Mouse (Mus musculus): Measurements from ENCODE around the gene Ap2a2. TPM values are rescaled to one million over a fixed set of nuclear protein-coding genes. Genes with fewer than 3 reads are reported as not detected.
"Not testable (repeated sequence)": the region's sequence is repeated elsewhere in the genome, so short reads cannot be mapped to it uniquely, and the experiment has no call there.

Gene Ap2a2
- polyA plus RNA-seq, 1 experiment from 2014 or later = 104 TPM

DNA sequence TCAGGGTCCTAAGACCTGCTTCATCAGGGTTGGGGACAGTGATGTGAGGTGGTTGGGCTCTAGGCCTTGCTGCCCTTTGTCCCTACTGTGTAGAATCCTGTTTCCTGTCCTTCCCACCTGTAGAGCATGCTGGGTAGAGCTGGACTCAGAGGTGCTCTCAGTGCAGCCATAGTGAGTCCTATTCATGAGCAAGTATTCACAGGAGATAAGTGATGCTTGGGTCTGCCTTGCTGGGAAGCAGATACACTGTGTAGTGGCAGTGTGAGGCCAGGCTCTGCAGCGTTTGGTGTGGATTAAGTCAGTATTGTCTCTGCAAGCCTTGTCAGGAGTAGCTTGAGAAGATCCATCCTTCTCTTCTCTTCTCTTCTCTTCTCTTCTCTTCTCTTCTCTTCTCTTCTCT, 23.9 kb downstream of the Ap2a2 start:
- Histone ChIP-seq H3K9me3 (no peaks in the 10 kb centered on the region), H3K4me3 (no peak overlapping the region), H3K36me3 (replicated peaks) (peaks cover 45% of the 10 kb centered on the region), H3K27ac (peak overlapping the region; percentile 66), H3K4me1 (no peaks in the 10 kb centered on the region), H3K27me3 (ENCODE audit: poor library complexity, severe bottlenecking) (no peaks in the 10 kb centered on the region)
- DNase-seq (ENCODE audit: extremely low spot score, low spot score) = no peak
- 77% methylated on average over 1 of the region's 1 CpGs for WGBS

DNA sequence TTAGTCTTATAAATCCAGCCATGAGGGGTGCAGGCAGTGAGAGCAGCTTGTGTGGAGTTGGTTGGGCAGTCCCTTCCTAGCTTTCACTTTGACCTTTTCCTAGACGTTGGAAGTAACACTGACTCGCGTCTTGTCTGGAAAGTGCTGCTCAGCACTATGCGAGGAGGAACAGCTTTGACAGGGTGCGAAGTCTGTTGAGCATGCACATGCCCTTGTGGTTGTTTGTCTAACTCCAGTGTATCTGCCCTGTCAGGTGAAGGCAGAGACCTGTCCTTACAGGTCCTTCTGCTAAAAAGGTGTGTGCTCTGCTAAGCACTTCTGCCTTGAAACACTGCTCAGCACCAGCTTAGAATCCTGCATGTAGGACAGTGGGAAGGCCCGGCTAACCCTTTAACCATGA, 26.9 kb downstream of the Ap2a2 start:
- Histone ChIP-seq H3K27me3 (ENCODE audit: poor library complexity, severe bottlenecking) (no peaks in the 10 kb centered on the region), H3K27ac (no peak overlapping the region), H3K4me3 (no peak overlapping the region), H3K9me3 (no peaks in the 10 kb centered on the region), H3K4me1 (no peaks in the 10 kb centered on the region), H3K36me3 (replicated peaks) (peaks cover 54% of the 10 kb centered on the region)
- 88% methylated on average over 6 of the region's 6 CpGs for WGBS
- no peak for DNase-seq (ENCODE audit: extremely low spot score, low spot score)

DNA sequence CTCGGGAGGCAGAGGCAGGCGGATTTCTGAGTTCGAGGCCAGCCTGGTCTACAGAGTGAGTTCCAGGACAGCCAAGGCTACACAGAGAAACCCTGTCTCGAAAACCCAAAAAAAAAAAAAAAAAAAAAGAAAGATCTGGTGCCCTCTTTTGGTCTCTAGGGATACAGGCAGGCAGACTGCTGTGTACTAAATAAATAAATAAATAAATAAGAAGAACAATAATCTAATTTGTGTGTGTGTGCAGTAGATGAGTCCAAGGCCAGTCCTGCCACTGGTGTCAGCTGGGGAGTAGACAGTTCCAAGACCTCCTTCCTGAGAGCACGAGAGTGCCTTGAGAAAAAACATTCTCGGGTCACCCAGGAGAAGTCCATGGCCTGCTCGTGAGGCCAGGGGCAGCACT, 28.3 kb downstream of the Ap2a2 start:
- not testable (repeated sequence) for DNase-seq (ENCODE audit: extremely low spot score, low spot score); H3K27me3 ChIP-seq (ENCODE audit: poor library complexity, severe bottlenecking); H3K4me1 ChIP-seq; H3K9me3 ChIP-seq; H3K27ac ChIP-seq; H3K4me3 ChIP-seq
- peaks cover 63% of the 10 kb centered on the region for H3K36me3 ChIP-seq (replicated peaks)
- WGBS = 95% methylated on average over 6 of the region's 7 CpGs

DNA sequence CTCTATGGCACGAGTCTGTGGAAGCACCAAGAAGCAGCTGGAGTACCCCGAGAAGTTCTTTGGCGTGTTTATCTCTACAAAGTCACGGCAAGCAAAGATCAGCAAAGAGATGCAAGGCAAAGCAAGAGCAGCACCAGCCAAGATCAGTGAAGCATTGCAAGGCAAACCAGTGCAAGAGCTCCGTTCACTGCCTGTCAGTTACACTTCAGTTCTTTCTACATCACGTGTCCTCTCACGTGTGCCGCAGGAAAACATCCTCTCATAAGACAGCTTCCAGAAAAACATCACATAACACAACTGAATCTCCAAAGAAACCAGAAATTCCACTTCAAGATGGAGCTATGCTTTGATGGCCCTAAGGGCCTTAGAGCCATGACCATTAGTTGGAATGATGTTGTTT, 29.0 kb downstream of the Ap2a2 start:
- 96% methylated on average over 8 of the region's 8 CpGs for whole genome bisulfite sequencing
- no peaks in the 10 kb centered on the region for H3K27me3 ChIP-seq (ENCODE audit: poor library complexity, severe bottlenecking)
- no peak for DNase-seq (ENCODE audit: extremely low spot score, low spot score)
- H3K36me3 ChIP-seq (replicated peaks) = peaks cover 61% of the 10 kb centered on the region
- H3K4me1 ChIP-seq = no peaks in the 10 kb centered on the region
- no peaks in the 10 kb centered on the region for H3K9me3 ChIP-seq
- no peak overlapping the region for H3K4me3 ChIP-seq
- H3K27ac ChIP-seq = no peak overlapping the region

DNA sequence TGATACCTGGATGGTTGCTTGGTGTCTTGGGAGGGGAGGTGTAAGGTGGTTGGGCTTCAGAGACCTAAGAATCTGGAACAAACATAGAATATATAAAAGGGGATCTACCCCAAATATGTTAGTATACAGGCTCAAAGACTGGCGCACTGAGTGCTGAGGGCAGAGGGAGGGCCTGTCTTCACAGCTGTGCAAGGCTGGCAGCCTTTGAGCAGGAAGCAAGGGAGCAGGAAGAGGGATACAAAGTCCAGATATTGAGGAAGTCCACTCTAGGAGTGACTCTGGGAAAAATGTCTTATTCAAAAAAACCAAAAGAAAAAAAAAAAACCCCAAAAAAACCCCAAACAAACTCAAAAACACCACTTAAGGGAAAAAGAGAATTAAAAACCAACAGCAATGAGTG, 30.1 kb downstream of the Ap2a2 start:
- DNase-seq (ENCODE audit: extremely low spot score, low spot score) = no peak
- peaks cover 70% of the 10 kb centered on the region for H3K36me3 ChIP-seq (replicated peaks)
- no peaks in the 10 kb centered on the region for H3K9me3 ChIP-seq
- no peak overlapping the region for H3K4me3 ChIP-seq
- no peaks in the 10 kb centered on the region for H3K27me3 ChIP-seq (ENCODE audit: poor library complexity, severe bottlenecking)
- H3K27ac ChIP-seq = no peak overlapping the region
- H3K4me1 ChIP-seq = no peaks in the 10 kb centered on the region
- 96% methylated on average over 1 of the region's 1 CpGs for WGBS

DNA sequence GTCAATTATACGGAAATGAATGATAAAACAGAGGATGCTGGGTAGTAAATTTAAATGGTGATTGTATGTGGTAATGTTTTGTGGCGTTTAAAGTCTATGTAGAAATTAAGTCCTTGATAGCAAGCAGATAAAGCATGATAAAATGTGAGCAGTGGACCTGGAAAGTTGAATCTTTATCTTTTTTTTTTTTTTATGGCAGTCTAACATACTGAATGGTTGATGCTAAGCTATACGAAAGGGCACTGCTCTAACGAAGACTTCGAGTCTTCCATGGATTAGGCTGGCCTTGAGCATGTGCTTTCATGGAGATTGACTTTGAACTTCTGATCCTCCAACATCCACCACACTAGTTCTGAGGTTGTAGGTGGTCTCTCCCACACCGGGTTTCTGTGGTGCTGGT, 31.1 kb downstream of the Ap2a2 start:
- no peaks in the 10 kb centered on the region for H3K4me1 ChIP-seq
- H3K36me3 ChIP-seq (replicated peaks) = peaks cover 80% of the 10 kb centered on the region
- WGBS = 95% methylated on average over 6 of the region's 6 CpGs
- no peak overlapping the region for H3K27ac ChIP-seq
- no peaks in the 10 kb centered on the region for H3K27me3 ChIP-seq (ENCODE audit: poor library complexity, severe bottlenecking)
- no peak for DNase-seq (ENCODE audit: extremely low spot score, low spot score)
- no peak overlapping the region for H3K4me3 ChIP-seq
- H3K9me3 ChIP-seq = no peaks in the 10 kb centered on the region

DNA sequence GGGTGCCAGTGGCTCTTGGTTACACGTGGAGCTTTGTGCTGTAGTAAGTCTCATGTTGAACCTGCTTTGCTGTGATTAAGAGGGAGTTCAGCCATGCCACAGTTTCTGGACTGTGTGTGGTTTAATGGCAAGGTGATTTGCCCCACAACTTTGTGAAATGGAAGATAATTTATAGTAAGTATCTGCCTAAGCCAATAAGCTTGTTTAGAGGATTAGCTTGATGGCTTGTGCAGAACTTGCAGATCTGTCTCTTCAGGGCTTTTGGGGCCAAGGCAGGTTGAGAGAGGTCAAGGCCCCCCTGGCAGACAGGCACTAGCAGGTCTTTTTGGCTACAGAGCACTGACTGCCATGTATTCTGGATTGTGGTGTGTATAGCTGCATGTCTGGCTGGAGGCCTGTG, 35.0 kb downstream of the Ap2a2 start:
- DNase-seq (ENCODE audit: extremely low spot score, low spot score) = no peak
- no peaks in the 10 kb centered on the region for H3K9me3 ChIP-seq
- no peak overlapping the region for H3K27ac ChIP-seq
- peaks cover 86% of the 10 kb centered on the region for H3K36me3 ChIP-seq (replicated peaks)
- H3K4me3 ChIP-seq = no peak overlapping the region
- H3K27me3 ChIP-seq (ENCODE audit: poor library complexity, severe bottlenecking) = no peaks in the 10 kb centered on the region
- WGBS = 79% methylated on average over 1 of the region's 1 CpGs
- H3K4me1 ChIP-seq = no peaks in the 10 kb centered on the region

DNA sequence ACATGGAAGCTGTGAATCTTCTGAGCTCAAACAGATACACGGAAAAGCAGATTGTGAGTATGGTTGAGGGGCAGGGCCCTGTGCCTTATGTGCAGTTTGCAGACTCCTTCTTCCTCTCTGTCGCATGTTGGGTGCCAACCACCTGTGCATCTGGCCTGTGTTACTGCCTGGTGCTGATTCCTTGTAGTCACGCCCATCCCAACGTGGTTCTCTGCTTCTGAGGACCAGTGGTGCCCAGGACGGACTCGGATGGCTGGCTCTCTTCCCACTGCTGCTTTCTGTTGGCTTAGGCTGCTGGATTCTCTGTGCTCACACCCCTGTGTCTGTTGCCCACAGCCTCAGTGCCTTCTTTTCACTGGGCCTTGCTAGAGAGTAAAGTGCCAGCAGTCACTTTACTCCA, 35.6 kb downstream of the Ap2a2 start:
- peaks cover 89% of the 10 kb centered on the region for H3K36me3 ChIP-seq (replicated peaks)
- no peaks in the 10 kb centered on the region for H3K27me3 ChIP-seq (ENCODE audit: poor library complexity, severe bottlenecking)
- DNase-seq (ENCODE audit: extremely low spot score, low spot score) = no peak
- no peak overlapping the region for H3K4me3 ChIP-seq
- no peak overlapping the region for H3K27ac ChIP-seq
- H3K4me1 ChIP-seq = no peaks in the 10 kb centered on the region
- WGBS = 87% methylated on average over 6 of the region's 6 CpGs
- no peaks in the 10 kb centered on the region for H3K9me3 ChIP-seq

DNA sequence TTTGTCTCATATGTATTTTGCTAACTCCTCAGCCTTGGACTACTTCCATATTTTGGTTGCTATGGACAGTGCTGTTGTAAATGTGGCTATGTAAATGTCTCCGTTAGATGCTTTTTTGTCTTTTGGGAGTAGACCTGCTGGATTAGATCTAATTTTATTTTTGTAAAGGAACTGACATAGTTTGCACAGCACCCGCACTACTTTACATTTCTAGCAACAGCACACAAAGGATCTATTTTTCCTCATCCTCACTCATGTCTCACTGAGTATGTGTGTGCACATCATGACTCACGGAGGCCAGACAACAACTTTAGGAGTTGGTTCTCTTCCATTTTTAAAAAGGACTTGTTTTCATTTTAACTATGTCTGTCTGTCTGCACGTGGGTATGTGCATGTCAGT, 45.7 kb downstream of the Ap2a2 start:
- DNase-seq (ENCODE audit: extremely low spot score, low spot score) = no peak
- Histone ChIP-seq H3K4me1 (no peaks in the 10 kb centered on the region), H3K27ac (no peak overlapping the region), H3K27me3 (ENCODE audit: poor library complexity, severe bottlenecking) (no peaks in the 10 kb centered on the region), H3K4me3 (no peak overlapping the region), H3K9me3 (no peaks in the 10 kb centered on the region), H3K36me3 (replicated peaks) (peaks cover 93% of the 10 kb centered on the region)
- WGBS = 91% methylated on average over 4 of the region's 4 CpGs

DNA sequence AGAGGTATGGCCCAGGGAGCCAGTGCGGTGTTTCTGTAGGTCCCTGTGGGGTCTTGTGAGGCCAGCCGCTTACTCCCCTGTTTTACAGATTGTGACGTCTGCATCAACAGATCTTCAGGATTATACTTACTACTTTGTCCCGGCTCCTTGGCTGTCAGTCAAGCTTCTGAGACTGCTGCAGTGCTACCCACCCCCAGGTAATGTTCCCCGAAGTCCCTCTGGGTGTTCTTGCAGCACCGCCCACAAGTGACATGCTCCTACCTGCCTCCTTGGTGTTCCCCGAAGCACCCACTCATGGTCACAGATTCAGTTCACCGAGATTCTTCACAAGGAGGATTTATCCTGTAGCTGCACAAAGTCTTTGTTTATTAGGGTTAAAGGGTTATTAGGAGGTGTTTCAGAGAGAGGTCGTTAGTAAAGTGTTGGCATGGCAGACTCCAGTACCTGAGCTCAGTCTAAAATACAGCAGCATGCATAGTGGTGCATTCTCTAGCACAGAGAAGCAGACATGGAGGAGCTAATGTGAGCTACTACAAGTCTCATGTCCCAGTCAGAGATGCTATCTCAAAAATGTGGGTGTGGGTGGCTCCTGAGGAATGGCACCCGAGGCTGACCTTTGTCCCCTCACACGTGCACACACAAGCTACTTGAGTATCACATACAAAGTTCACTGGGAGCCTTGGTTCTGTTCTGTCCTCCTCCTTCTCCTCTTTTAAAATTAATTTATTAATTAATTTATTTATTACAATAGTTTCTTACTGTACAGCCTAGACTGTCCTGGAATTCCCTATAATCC, 47.9 kb downstream of the Ap2a2 start:
- Histone ChIP-seq H3K9me3 (no peaks in the 10 kb centered on the region), H3K27ac (no peak overlapping the region), H3K4me3 (no peak overlapping the region), H3K4me1 (no peaks in the 10 kb centered on the region), H3K27me3 (ENCODE audit: poor library complexity, severe bottlenecking) (no peaks in the 10 kb centered on the region), H3K36me3 (replicated peaks) (peaks cover 95% of the 10 kb centered on the region)
- 91% methylated on average over 11 of the region's 11 CpGs for WGBS
- no peak for DNase-seq (ENCODE audit: extremely low spot score, low spot score)

DNA sequence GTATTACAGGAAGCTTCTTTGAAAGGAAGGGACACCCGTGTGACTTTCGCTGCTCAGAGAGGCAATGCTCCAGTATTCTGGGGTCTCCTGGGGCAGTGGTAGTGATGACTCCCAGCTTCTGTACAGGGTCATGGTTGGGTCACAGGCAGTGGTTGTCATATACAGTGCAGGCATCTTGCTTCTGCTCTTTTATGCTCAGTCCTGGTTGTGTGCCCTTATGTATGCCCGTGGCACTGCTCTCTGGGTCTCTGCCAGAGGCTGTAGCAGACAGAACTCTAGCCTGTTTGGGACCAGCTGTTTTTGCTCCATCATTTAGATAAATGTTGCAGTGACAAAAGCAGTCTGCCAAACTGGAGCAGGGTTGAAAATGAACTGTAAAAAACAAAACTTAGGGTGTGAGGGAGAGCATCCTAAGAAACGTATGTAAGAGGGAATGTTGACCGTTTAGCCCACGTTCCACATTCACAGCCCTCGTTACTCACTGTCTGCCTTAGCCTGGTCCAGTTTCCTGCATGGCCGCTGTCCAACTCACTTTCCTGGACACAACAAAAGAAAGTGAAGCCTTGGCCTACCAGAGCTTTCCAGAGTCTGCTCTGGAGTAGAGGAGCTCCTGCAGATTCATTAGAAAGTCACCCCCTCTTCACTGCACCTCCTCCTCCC, 49.9 kb downstream of the Ap2a2 start:
- no peaks in the 10 kb centered on the region for H3K9me3 ChIP-seq
- H3K27me3 ChIP-seq (ENCODE audit: poor library complexity, severe bottlenecking) = no peaks in the 10 kb centered on the region
- WGBS = 92% methylated on average over 8 of the region's 8 CpGs
- DNase-seq (ENCODE audit: extremely low spot score, low spot score) = no peak
- no peaks in the 10 kb centered on the region for H3K4me1 ChIP-seq
- no peak overlapping the region for H3K4me3 ChIP-seq
- no peak overlapping the region for H3K27ac ChIP-seq
- H3K36me3 ChIP-seq (replicated peaks) = peaks cover 97% of the 10 kb centered on the region

DNA sequence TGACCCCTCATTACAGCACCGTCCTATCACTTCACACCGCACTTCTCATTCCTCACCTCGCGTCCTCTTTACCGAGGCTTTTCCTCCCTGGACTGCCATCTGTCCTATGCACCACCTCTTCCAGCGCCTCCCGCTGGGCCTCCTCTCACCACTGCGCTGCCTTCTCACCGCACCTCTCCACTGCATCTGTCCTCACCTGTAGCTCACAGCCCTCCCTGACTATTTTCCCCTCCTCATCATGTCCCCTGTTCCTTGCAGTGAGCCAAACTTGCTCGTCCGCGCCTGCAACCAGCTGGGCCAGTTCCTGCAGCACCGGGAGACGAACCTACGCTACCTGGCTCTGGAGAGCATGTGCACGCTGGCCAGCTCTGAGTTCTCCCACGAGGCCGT, 50.4 kb downstream of the Ap2a2 start:
- no peak overlapping the region for H3K4me3 ChIP-seq
- no peak overlapping the region for H3K27ac ChIP-seq
- H3K36me3 ChIP-seq (replicated peaks) = peaks cover 97% of the 10 kb centered on the region
- 95% methylated on average over 18 of the region's 18 CpGs for WGBS
- no peaks in the 10 kb centered on the region for H3K4me1 ChIP-seq
- DNase-seq (ENCODE audit: extremely low spot score, low spot score) = no peak
- no peaks in the 10 kb centered on the region for H3K27me3 ChIP-seq (ENCODE audit: poor library complexity, severe bottlenecking)
- no peaks in the 10 kb centered on the region for H3K9me3 ChIP-seq

DNA sequence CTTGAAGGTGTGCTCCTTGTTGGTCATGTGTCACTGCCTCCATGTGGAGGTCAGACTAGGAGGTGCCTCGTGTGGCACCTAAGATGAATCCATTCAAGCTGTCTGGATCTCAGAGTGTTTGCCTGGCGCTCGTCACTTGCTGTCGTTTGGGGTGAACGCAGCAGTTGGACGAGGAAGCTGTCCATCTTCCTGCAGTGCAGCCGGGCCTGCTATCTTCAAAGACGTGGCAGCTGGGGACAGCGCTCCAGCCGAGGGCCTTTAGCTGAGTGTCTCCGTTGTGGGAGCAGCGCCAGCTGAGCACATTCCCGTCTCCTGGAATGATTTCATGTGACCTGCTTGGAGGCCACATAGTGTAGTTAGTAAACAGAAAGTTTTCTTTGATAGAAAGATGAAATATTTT, 50.8 kb downstream of the Ap2a2 start:
- Histone ChIP-seq H3K36me3 (replicated peaks) (peaks cover 98% of the 10 kb centered on the region), H3K9me3 (no peaks in the 10 kb centered on the region), H3K4me1 (no peaks in the 10 kb centered on the region), H3K27me3 (ENCODE audit: poor library complexity, severe bottlenecking) (no peaks in the 10 kb centered on the region), H3K27ac (no peak overlapping the region), H3K4me3 (no peak overlapping the region)
- WGBS = 92% methylated on average over 13 of the region's 13 CpGs
- DNase-seq (ENCODE audit: extremely low spot score, low spot score) = no peak
